Mouse (Mus musculus): Measurements from ENCODE around the gene Repin1.

- TF ChIP-seq USF1 (IDR thresholded peaks at IDR 0.05; ENCODE audit: low read depth) (peak; percentile 71), POLR2AphosphoS2 (IDR thresholded peaks at IDR 0.05; ENCODE audit: insufficient read length, low read depth) (peak; percentile 57), POLR2A (IDR thresholded peaks at IDR 0.05; ENCODE audit: insufficient read length, low read depth) (peak; percentile 79), MYOD1 (IDR thresholded peaks at IDR 0.05; ENCODE audit: control insufficient read depth in 1 of 3, insufficient read length in 2 of 3, low read depth in 2 of 3) (peak in 2 of 3 experiments; percentile 96 to 97), E2F4 (IDR thresholded peaks at IDR 0.05; ENCODE audit: insufficient read depth) (no peak), TCF3 (IDR thresholded peaks at IDR 0.05; ENCODE audit: insufficient read length, low read depth) (peak; percentile 64), MAX (IDR thresholded peaks at IDR 0.05; ENCODE audit: low read depth) (no peak), TCF12 (IDR thresholded peaks at IDR 0.05; ENCODE audit: insufficient read depth, poor library complexity, severe bottlenecking) (peak; percentile 52)
Observed at GRCm38 (mm10) chr6:48593158-48594042, at the start of gene Repin1, which contains the start of gene Gm44965.
